Mouse (Mus musculus): ENCODE measurements around the gene Ankef1.

Ankef1 gene

DNA sequence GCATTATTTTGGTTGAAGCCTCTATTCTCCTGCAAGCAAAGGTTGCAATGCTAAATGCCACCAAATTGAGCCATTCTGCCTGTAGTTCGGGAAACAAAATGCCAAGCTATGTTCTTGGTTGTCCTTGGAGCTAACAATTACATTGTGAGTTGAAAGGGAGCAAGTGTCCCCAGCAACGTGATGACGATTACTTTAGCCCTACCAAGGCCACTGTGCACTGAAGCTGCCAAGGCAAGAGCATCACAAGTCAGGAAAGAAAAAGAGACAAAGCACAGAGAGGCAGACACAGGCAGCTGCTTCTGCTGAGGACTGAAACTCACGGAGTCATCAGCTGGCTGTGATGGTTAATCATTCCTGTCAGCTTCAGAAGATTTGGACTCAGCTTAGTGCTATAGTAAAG lies 99.5 kb downstream of the Ankef1 start:
- DNase-seq = no peak
